Mouse (Mus musculus) T-helper 17 cell (primary cell): Measurements from ENCODE around the gene Myo5c.

Source experiments
- in situ Hi-C, 2 experiments: fragments of 300-600 bp; cut with MboI, MseI; formaldehyde crosslinking; loops; 1 replicate in 1 of 2; 2 replicates in 1 of 2; pipeline ENCODE4 v1.15.1; 2025; ENCODE audit warnings: high pct_unique_total_duplicates in 2 of 2

Myo5c gene

GRCm38 (mm10) chr9:75280814-75281213, 49.0 kb downstream of the Myo5c start:
- in situ Hi-C loops: loop anchor here in 1 of 2 experiments (5.0 kb wide), 1 partner anchor 234 kb away; no protein-coding TSS in a partner anchor

- in situ Hi-C loops: loop anchor here in 1 of 2 experiments (5.0 kb wide), 1 partner anchor 235 kb away; no protein-coding TSS in a partner anchor
Measured at GRCm38 (mm10) chr9:75282179-75282578, 50.4 kb downstream of the Myo5c start.

GRCm38 (mm10) chr9:75282830-75283229, 51.0 kb downstream of the Myo5c start:
- in situ Hi-C loops: loop anchor here in 1 of 2 experiments (5.0 kb wide), 1 partner anchor 236 kb away; no protein-coding TSS in a partner anchor

- in situ Hi-C loops: loop anchor here in 1 of 2 experiments (5.0 kb wide), 1 partner anchor 236 kb away; no protein-coding TSS in a partner anchor
Measured at GRCm38 (mm10) chr9:75283636-75284035, 51.8 kb downstream of the Myo5c start.

GRCm38 (mm10) chr9:75285363-75285762, 53.5 kb downstream of the Myo5c start:
- in situ Hi-C loops: no loop called here

GRCm38 (mm10) chr9:75287636-75288035, 55.8 kb downstream of the Myo5c start:
- in situ Hi-C loops: no loop called here

GRCm38 (mm10) chr9:75289545-75289944, 57.7 kb downstream of the Myo5c start:
- in situ Hi-C loops: no loop called here

- in situ Hi-C loops: loop anchor here in 1 of 2 experiments (5.0 kb wide), 1 partner anchor 148 kb away; no protein-coding TSS in a partner anchor
Measured at GRCm38 (mm10) chr9:75299342-75299741, 67.5 kb downstream of the Myo5c start.

GRCm38 (mm10) chr9:75303033-75303432, 71.2 kb downstream of the Myo5c start:
- in situ Hi-C loops: no loop called here

- in situ Hi-C loops: no loop called here
Measured at GRCm38 (mm10) chr9:75303701-75304261, 72.0 kb downstream of the Myo5c start.

- in situ Hi-C loops: no loop called here
Measured at GRCm38 (mm10) chr9:75304286-75304685, 72.5 kb downstream of the Myo5c start.

- in situ Hi-C loops: no loop called here
Measured at GRCm38 (mm10) chr9:75306126-75306898, 74.5 kb downstream of the Myo5c start, which contains the start of gene Gnb5. Gene Gnb5, plus strand, starts transcription at chr9:75306288.

- in situ Hi-C loops: no loop called here
Measured at GRCm38 (mm10) chr9:75307015-75307414, 75.2 kb downstream of the Myo5c start.

GRCm38 (mm10) chr9:75308621-75309020, 76.8 kb downstream of the Myo5c start:
- in situ Hi-C loops: no loop called here

GRCm38 (mm10) chr9:75312008-75312407, 80.2 kb downstream of the Myo5c start:
- in situ Hi-C loops: no loop called here

- in situ Hi-C loops: no loop called here
Measured at GRCm38 (mm10) chr9:75313138-75313831, 81.5 kb downstream of the Myo5c start.

GRCm38 (mm10) chr9:75313832-75314516, 82.2 kb downstream of the Myo5c start:
- in situ Hi-C loops: no loop called here

- in situ Hi-C loops: loop anchor here in 1 of 2 experiments (5.0 kb wide), 1 partner anchor 128 kb away; the partner anchor contains the start of gene Leo1
Measured at GRCm38 (mm10) chr9:75314517-75315105, 82.8 kb downstream of the Myo5c start.

- in situ Hi-C loops: loop anchor here in 1 of 2 experiments (5.0 kb wide), 1 partner anchor 127 kb away; the partner anchor contains the start of gene Leo1
Measured at GRCm38 (mm10) chr9:75315238-75315637, 83.4 kb downstream of the Myo5c start.

GRCm38 (mm10) chr9:75316771-75317170, 85.0 kb downstream of the Myo5c start:
- in situ Hi-C loops: loop anchor here in 1 of 2 experiments (5.0 kb wide), 1 partner anchor 126 kb away; the partner anchor contains the start of gene Leo1

GRCm38 (mm10) chr9:75318196-75318595, 86.4 kb downstream of the Myo5c start:
- in situ Hi-C loops: loop anchor here in 1 of 2 experiments (5.0 kb wide), 1 partner anchor 124 kb away; the partner anchor contains the start of gene Leo1
